Mouse (Mus musculus) right cerebral cortex, postnatal 25 days (tissue): Measurements from ENCODE around the gene Eva1a.

ENCODE experiments used
- DNase-seq: peaks from one replicate; pipeline ENCODE4 v3.0.0; 2022

Eva1a gene

GRCm38 (mm10) chr6:82070459-82070858 is 29.6 kb downstream of the Eva1a start:
- no peak for DNase-seq

DNA sequence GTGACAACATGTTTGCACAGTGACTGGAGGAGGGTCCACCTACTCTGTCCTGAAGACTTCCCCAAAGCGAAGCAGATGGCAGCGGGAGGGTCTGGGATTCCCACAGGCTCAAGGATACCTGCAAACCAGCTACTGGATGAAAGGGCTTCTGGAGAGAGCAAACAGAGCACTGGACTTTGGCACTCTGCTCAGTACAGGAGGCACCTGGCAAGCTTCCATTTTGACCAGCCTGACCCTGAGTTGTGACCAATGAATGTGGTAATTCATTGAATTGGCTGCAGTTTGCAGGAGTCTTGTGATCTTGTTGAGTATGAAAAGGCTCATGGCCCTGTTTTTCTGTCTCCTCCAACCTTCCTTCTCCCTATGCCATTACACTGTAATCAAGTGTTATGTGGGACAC is 32.2 kb downstream of the Eva1a start:
- no peak for DNase-seq

- no peak for DNase-seq
These were observed 32.7 kb downstream of the Eva1a start for GRCm38 (mm10) chr6:82073567-82073966.

DNA sequence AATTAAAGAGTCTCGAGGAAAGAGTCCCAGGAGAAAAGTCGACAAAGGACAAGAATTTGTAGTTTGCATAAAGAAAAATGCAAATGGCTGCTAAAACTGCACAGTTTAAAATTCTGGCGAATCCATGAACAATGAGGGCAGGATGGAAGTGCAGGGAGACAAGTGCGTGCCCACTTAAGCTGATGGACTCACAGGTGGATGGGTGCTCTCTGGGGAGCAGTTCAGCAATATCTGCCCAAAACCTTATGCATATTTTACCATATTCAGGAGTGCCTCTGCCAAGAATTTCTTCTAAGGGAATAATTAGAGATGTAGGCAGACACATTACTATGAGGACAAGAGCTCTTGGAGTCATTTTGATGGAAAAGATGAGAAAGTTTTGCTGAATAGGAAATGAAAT is 35.5 kb downstream of the Eva1a start:
- no peak for DNase-seq

- no peak for DNase-seq
These were observed 38.0 kb downstream of the Eva1a start for GRCm38 (mm10) chr6:82078875-82079274.

DNA sequence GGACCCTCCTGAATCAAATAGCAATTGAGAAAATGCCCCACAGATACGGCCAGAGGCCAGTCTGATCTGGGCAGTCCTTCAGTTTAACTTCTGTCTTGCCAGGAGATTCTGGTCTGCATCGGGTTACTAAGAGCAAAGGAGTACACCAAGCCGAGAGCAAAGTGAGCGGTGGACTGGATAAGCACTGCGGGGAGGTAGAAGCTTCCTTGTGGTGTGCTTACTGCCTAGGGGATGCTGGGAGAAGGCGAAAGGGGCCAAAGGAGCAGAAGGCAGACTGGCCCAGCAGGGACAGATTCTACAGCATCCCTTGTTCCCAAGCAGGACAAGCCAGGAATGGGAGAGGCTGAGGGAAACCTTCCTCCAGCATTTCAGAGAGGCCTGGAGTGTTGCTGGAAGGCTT is 42.8 kb downstream of the Eva1a start:
- DNase-seq, result no peak

- no peak for DNase-seq
These were observed 43.4 kb downstream of the Eva1a start for GRCm38 (mm10) chr6:82084235-82084634.

- DNase-seq, result no peak
These were observed 44.6 kb downstream of the Eva1a start for GRCm38 (mm10) chr6:82085313-82085908.

- DNase-seq, result no peak
These were observed 47.3 kb downstream of the Eva1a start for GRCm38 (mm10) chr6:82088133-82088532.

DNA sequence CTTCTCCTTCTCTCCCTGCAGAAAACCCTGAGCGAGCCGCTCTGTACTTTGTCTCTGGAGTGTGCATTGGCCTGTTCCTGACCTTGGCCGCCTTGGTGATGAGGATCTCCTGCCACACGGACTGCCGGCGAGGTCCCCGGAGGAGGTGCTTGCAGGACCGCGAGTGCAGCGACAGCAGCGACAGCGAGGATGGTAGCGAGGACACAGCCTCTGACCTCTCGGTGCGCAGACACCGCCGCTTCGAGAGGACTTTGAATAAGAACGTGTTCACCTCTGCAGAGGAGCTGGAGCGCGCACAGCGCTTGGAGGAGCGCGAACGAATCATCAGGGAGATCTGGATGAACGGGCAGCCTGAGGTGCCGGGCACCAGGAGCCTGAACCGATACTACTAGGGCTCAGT is 50.9 kb downstream of the Eva1a start:
- DNase-seq, result peak; percentile 20

DNA sequence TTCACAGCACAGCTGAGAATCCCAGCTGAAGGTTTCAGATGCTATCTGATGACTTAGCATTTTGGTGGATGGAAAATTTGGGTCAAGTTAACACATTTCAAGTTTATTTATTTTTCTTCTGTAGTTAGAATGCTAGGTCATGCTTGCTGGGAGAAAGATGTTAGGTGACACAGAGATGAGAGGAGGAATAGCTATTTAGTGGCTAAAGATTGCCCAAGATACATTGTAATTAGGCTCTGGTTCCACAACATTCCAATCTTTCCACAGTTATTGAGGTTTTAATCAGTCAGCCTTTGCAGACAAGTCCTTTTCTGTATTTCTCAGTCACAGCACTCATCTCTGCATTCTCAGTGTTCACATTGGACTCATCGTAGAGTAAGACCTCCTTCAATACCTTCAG is 56.9 kb downstream of the Eva1a start:
- DNase-seq, result no peak

DNA sequence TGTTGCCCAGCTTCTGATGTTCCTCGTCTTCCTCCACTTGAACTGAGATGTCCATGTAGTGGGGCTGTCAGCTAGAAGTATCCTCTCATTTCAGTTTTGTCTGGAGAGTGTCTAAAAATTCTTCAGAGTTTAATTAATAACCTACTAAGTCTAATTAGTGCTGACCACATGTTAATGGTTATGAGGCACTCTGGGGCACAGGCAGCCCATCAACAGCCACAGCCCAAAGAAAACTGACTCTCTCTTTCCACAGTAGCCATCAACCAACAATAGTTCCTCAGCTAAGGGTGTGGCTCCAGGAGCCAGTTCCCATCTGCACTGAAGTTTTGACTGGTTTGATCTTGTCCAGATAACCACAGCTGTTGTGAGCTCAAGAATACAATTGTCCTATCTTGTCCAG is 57.6 kb downstream of the Eva1a start:
- no peak for DNase-seq

DNA sequence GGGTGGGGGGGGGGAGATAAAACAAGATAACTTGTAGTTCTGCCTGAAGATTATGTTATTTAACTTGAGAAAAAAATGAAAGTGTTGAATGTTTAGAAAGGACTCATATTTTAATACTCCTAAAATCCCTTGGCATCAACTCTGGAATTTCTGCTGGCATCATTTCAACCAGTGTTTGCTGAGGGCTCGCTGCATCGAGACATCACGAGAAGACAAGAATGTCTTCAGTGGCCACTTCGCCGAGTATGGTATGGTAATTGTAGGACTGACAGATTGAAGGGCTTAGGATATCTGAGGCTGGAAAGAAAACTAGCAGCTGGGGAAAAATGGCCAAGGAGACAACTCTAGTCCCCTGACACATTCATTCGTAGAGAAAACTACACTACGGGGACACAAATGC is 69.6 kb downstream of the Eva1a start:
- DNase-seq, result no peak

- DNase-seq, result no peak
These were observed 70.3 kb downstream of the Eva1a start for GRCm38 (mm10) chr6:82111111-82111510.

DNA sequence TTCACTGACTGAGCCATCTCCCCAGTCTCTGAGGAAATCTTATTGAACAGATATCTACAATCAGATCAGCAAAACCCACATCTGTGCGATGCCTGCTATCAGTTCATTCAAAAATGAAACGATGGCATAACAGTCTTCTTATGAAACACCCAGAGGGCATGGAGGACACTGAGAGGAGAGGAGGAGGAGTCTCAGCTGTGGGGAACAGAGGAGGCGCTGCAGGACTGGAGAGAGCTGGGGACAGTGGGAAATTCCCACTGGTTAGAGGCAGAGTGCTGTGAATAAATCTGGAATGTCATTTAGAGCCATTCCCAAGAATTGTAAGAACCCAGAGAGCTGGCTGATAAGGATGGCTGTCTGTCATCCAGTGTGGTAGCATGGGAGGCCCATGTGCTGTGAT is 70.7 kb downstream of the Eva1a start:
- DNase-seq, result no peak

- no peak for DNase-seq
These were observed 71.6 kb downstream of the Eva1a start for GRCm38 (mm10) chr6:82112127-82113090.

GRCm38 (mm10) chr6:82115335-82115965 is 74.6 kb downstream of the Eva1a start:
- no peak for DNase-seq

DNA sequence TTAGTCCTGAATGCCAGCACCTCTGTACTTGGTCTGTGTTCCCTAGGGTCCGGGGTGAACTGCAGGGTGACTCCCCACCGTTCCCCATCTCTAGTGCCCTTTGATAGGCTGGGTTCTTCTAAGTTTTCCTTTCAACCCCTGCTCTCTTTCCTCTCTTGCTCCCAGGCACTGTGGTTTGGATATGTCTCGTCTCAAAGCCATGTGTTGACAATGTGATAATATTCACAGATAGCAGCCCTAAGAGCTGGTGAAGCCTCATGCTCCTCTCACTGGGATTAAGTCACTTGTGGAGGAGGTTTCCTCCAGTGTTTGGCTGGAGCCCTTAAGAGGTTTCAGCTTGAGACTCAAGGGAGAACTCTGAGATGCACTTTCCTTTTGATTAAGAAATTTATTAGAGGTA is 75.3 kb downstream of the Eva1a start:
- no peak for DNase-seq

DNA sequence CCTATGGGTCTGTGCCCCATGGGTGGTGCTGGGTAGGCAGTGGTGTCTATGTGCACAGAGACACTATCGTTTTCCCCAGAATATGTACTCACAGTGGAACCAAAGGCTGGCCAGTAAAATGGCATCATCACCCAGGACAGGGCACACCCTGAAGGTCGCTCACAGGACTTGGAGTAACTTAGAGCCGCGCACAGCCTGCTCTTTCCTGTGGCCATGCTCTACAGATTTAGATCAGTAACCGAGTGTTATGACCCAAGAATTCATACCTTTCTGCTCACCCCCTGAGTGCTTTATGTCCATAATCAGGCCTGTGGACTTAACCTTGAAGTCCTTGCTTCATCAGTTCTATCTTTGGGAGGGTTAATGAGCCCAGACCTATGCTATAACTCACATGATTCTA is 77.0 kb downstream of the Eva1a start:
- no peak for DNase-seq

DNA sequence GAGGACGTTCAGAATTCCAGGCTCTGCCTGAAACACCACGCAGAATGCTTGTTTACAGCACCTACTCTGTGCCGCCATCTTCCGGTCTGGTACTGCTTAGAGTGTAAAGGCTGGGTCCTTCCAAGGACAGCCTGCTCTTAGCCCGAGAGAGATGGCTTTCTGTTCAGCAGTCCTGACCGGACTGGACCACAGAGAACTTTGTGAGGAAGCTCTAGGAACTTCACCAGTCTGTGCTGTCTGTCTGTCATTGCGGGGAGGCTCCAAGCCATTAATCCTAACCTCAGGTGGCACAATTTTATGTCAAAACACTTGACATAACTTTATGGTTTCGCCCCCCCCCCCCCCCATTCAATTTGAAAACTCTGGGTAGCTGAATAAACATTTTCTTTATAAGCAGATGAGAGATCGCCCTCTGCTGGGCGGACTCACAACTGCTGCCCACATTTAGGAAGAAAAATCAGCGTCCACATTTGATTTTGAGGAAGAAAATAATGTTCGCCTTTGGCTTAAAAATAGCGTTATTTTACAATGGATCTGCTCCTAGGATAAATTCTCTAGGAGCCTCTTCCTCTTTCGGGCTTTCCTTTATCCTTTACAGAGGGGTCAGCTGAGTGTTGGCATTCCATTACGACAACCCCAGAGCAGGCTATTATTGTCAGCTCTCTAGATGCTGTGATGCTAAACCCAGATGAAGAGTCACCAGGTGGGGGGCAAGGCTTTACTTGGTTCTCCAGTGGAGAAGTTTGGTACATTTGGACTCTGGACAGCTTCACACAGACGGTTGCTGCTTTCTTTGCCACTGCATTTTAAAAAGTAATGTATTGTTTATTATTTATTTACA is 78.7 kb downstream of the Eva1a start:
- DNase-seq, result peak; percentile 29

- no peak for DNase-seq
These were observed 84.3 kb downstream of the Eva1a start for GRCm38 (mm10) chr6:82125134-82125533.

DNA sequence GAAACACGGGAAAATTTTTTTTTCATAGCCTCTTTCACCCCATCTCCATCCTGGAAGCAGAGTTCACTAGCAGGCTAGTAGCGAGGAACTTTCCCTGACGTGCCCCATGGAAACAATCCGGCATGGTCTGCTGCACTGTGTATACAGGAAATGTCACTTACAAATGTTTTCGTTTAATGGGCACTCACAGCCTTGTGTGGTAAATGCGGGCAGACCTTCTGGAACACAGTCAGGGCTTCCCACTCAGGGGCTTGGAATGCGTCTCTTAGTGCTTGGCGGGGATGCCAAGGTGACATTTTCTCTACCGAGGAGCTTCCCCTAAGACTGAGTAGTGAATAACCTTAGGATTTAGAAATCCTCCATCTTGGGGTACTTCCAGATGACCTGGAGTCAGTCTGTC is 87.0 kb downstream of the Eva1a start:
- no peak for DNase-seq

DNA sequence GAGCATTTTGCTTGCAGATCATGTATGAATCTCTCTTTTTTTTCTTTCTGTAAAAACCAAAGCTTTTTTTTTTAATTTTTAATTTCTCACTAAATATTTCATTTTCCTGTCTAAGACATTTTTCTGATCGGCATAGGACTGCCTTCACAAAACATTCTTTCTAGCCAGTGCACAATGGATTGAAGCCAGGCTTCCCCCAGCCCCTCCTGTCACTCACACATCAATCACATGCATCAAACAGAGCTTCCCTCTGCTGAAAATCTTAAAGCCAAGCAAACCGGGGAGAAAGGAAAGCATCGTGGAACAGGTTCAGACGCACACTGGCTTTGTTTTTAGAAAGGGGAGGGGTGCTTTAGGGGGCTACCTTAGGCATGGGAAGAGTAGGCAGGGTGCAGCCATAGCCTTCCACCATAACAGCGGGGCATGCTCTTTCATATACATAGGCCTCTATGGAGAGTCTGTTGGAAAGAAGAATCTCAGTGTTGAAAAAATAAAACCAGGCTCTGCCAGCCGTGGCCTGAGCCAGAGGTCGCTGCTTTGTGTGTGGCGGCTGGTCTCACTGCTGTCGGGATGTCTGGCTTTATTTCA is 88.9 kb downstream of the Eva1a start:
- no peak for DNase-seq
